ENCODE assay signal across 33 mouse cellular contexts in the genomic region with DNA sequence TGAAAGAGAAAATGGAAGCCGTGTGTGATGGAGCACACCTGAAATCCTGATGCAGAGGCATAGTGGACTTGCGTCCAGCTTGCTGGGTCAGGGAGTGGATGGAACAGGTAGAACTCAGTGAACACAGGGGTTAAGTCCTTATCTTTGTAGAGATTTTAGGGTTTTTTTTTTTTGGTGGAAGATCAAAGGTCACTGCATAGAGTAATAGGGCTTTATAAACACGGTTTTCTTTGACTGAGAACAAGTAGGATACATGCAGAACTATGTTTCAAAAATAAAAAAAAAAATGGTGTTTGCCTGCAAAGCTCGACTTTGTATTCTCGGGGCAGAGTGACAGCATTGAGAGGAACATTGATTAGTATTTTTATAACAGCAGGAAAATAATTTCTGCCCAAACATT.
"Had no signal": no experiment of that assay in that cellular context is flagged by ENCODE, and none has a peak within 500 bp of the region (broad histone marks: within the 10 kb centered on the region; RNA-seq: fewer than 3 reads in every experiment).

No protein-coding gene starts in this region.

- H3K9ac ChIP-seq: heart, embryonic 12.5 days; heart, embryonic 13.5 days; heart, embryonic 15.5 days; hindbrain, embryonic 12.5 days; hindbrain, embryonic 13.5 days; hindbrain, embryonic 14.5 days; hindbrain, embryonic 15.5 days; intestine, embryonic 15.5 days; kidney, embryonic 15.5 days had no signal

- H3K27ac ChIP-seq: heart, embryonic 10.5 days; heart, embryonic 13.5 days; heart, embryonic 15.5 days; hindbrain, embryonic 10.5 days; hindbrain, embryonic 12.5 days; hindbrain, embryonic 13.5 days; hindbrain, embryonic 14.5 days; hindbrain, embryonic 15.5 days; hindbrain, postnatal 0 days; intestine, embryonic 15.5 days; kidney, embryonic 15.5 days; kidney, postnatal 0 days; layer of hippocampus, adult 2 months had no signal

- H3K4me3 ChIP-seq: heart, embryonic 10.5 days; heart, embryonic 12.5 days; heart, embryonic 13.5 days; heart, embryonic 15.5 days; hindbrain, embryonic 10.5 days; hindbrain, embryonic 12.5 days; hindbrain, embryonic 13.5 days; hindbrain, embryonic 15.5 days; intestine, embryonic 15.5 days; kidney, embryonic 15.5 days; layer of hippocampus, adult 2 months had no signal

- ATAC-seq: hindbrain, embryonic 16.5 days; hindbrain, postnatal 0 days; inflammation-experienced regulatory T-cells, adult 6 months; intestine, embryonic 15.5 days; intestine, embryonic 16.5 days had no signal

- H3K27me3 ChIP-seq: heart, embryonic 12.5 days; heart, embryonic 13.5 days; heart, embryonic 15.5 days; hindbrain, embryonic 12.5 days; hindbrain, embryonic 13.5 days; hindbrain, embryonic 15.5 days; intestine, embryonic 15.5 days; kidney, embryonic 15.5 days had no signal

- DNase-seq: heart, postnatal 14 days; heart, postnatal 36 days; heart, postnatal 4 days; kidney, adult 11 months; kidney, adult 18-20 months; kidney, adult 2 months; kidney, adult 8-10 months; kidney, adult 9 months; kidney, postnatal 10 days; kidney, postnatal 14 days; kidney, postnatal 25 days; kidney, postnatal 36 days; kidney, postnatal 4 days; layer of hippocampus, adult 9-11 months; layer of hippocampus, postnatal 36 days had no signal

- H3K4me2 ChIP-seq: heart, embryonic 11.5 days; heart, embryonic 12.5 days; heart, embryonic 13.5 days; heart, embryonic 15.5 days; hindbrain, embryonic 12.5 days; hindbrain, embryonic 13.5 days; hindbrain, embryonic 14.5 days; hindbrain, embryonic 15.5 days; intestine, embryonic 15.5 days; kidney, embryonic 15.5 days had no signal

- H3K4me1 ChIP-seq: heart, embryonic 10.5 days; hindbrain, embryonic 12.5 days; hindbrain, embryonic 13.5 days; intestine, embryonic 15.5 days; kidney, embryonic 15.5 days had no signal

- H3K36me3 ChIP-seq: heart, embryonic 10.5 days; heart, embryonic 12.5 days; heart, embryonic 13.5 days; heart, embryonic 15.5 days; hindbrain, embryonic 12.5 days; hindbrain, embryonic 13.5 days; hindbrain, embryonic 15.5 days; intestine, embryonic 15.5 days; kidney, embryonic 15.5 days had no signal

- H3K9me3 ChIP-seq: heart, embryonic 10.5 days; heart, embryonic 13.5 days; heart, embryonic 15.5 days; hindbrain, embryonic 12.5 days; hindbrain, embryonic 13.5 days; hindbrain, embryonic 15.5 days; intestine, embryonic 15.5 days; kidney, embryonic 15.5 days had no signal
